Mouse (Mus musculus) T-helper 17 cell (primary cell): ENCODE measurements around the gene Smap2.

Source experiments
- in situ Hi-C, 2 experiments: fragments of 300-600 bp; cut with MboI, MseI; formaldehyde crosslinking; loops; 1 replicate in 1 of 2; 2 replicates in 1 of 2; pipeline ENCODE4 v1.15.1; 2025; ENCODE audit warnings: high pct_unique_total_duplicates in 2 of 2

The Smap2 gene

DNA sequence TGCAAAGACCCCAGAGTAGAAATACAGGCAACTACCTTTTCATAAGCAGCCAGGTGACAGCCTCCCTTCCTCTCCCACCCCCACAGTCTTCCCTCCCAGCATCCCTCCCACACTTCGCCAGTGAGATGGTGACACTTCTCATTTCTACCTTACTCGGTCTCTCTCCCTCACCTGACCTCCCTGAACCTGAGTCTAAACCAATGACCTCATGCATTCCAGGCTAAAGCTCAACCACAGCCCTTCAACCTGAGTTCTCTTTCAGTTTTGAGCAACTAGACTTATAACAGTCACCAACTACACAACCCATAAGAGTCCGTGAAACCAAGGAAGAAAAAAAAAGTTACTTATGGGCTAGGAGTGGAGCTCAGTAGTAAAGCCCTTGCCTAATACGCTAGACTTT is 29.7 kb downstream of the Smap2 start:
- in situ Hi-C loops, result loop anchor here (5.0 to 25.0 kb wide), 3 partner anchors 40 to 1025 kb away; no protein-coding TSS in a partner anchor

DNA sequence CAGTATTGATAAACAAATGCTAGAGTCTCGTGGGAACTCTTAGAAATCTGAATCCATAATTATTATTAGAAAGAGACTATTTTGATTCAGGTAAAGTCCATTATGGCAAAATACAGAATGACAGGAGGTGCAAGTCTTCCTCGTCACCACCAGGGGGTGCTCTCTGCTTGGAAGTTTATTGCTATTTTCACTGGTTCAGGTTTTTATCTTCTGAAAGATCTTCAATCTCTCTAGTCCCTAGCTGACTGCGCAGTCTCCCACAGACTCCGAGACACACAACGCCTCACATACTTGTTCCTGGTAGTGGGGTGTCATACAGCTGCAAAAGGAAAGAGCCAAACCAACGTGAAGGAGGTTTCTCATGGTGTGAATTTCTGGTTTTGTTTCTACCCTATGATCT is 30.6 kb downstream of the Smap2 start:
- in situ Hi-C loops, result loop anchor here (5.0 to 25.0 kb wide), 3 partner anchors 41 to 1024 kb away; no protein-coding TSS in a partner anchor

DNA sequence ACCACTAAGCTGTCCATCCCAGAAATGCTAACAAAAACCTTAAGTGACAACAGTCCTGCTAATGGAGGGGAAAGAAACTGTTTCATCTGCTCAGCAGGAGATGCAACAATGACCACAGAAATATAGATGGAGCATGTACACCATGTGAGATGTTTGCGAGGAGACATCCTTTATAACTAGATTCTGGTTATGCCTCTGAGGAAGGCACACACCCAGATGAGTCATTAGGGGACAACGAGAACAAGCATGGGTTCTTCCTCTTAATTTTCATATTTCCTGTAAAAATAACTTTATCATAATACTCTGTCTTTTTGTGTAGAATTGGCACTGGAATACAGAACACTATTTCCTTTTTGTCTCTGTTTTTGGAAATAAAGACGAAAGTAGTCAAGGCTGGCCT is 38.8 kb downstream of the Smap2 start:
- in situ Hi-C loops, result loop anchor here in 1 of 2 experiments (25.0 kb wide), 1 partner anchor 1016 kb away; no protein-coding TSS in a partner anchor

DNA sequence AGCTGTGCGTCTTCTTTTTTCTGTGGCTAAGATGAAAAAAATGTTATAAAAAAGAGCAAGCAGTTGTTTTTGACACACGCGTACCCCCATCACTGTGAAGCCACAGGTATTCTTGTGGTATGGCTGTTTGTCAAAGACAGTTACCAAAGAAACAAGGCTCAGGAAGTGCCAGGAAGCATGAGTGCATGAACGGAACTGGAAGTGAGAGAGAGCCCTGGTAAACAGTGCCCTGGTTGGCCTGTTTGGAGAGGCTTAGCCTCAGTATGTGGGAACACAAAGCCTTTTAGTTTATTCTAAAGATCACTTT is 41.7 kb downstream of the Smap2 start:
- in situ Hi-C loops, result loop anchor here in 1 of 2 experiments (25.0 kb wide), 1 partner anchor 1013 kb away; no protein-coding TSS in a partner anchor

GRCm38 (mm10) chr4:120974711-120975427 is 42.2 kb downstream of the Smap2 start:
- in situ Hi-C loops, result loop anchor here in 1 of 2 experiments (25.0 kb wide), 1 partner anchor 1013 kb away; no protein-coding TSS in a partner anchor

DNA sequence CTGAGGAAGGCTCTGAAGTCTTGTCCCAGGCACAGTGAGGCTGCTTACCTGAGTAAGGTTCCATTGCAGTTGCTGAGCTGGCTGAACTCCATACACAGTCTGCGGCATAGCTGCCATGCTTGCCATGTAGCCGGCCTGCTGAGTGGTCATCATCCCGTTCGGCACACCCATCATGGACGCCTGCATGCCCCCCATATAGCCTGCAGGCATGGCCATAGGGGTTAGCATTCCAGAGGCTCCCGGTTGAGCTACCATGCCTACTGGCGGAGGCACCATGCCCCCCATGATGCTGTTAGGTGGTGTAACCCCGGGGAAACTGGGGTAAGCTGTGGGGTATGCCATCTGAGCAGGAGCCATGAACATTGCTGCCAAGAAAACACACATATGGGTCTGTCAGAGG is 45.2 kb downstream of the Smap2 start:
- in situ Hi-C loops, result no loop called here

- in situ Hi-C loops, result no loop called here
Measured at GRCm38 (mm10) chr4:120969382-120970146, 47.5 kb downstream of the Smap2 start.

DNA sequence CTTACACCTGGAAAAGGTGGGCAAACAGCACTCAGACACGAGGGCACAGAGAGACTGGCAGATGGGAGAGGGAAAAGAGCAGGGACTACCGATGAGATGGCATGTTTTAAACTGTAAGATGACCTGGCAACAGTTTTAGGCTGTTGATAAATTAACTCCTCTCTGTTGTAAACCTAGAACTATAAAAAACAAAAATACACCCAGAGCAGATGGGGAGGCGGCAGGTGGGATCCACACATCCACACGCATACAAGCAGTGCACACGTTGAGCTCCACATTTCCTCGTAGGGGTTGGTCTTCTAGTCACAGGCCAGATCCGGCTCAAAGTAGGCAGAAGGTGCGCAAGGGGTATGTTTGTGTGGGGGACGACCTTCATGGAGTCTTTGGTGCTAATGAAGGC is 48.6 kb downstream of the Smap2 start:
- in situ Hi-C loops, result no loop called here

GRCm38 (mm10) chr4:120955586-120955985 is 61.5 kb downstream of the Smap2 start:
- in situ Hi-C loops, result no loop called here

DNA sequence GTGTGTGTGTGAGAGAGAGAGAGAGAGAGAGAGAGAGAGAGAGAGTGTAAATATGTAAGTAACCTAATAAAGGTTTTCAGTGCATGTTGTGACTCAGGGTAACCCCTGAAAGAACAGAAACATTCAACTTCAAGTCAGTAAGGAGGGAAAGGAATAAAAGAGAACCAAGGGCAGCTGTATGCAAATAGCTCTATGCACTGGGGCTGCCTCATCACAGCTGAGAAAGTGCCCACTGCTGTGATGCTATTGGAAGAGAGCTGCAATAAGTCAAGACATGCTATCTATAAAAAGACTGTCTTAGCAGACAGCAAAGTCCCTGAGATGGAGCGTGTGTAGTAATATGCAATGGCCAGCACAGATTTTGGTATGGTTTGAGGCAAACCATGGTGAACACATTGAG is 63.4 kb downstream of the Smap2 start:
- in situ Hi-C loops, result no loop called here

DNA sequence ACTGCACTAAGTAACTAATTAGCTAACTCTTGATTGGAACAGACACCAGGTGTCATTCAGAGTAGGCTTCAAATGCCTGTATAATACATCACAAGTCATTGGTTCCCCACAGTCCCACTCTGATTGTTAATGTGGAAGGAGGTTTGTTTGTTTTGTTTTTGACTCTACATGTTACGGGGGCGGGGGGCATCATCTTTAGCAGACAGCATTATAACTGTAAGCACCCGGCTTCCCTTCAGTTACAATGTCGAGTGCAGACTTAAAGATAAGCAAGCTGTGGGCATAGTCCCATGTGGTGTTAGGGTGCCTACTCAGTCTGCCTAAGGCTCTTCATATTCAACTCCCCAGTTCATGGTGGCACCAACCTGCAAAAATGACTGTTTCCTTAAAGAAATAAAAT is 64.0 kb downstream of the Smap2 start:
- in situ Hi-C loops, result no loop called here

GRCm38 (mm10) chr4:120952163-120952562 is 64.9 kb downstream of the Smap2 start:
- in situ Hi-C loops, result no loop called here

DNA sequence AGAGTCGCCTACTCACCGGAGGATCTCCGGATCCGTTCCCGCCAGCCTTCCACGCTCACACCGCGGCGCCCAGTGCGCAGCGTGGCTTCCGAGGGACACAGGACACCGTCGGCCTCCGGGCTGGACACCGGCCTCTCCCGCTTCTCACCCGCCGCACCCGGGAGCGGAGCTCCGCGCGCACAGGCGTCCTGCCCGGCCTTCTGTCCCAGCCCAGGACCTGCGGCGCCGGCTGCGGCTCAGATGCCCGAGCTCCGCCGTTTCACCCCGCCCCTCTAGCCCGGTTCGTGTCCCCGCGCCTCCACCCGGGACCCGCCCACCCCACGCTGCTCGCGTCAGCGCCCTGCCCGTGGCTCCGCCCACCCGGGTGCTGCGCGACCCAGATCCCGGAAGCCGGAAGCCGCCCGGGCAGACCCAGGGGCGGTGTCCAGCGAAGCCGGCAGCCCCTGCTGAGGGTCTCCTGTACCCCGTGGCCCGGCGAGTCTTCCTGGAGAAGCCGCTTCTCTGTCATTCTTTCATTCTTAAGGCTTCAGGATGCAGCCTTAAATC is 65.5 kb downstream of the Smap2 start, which contains the start of gene Zfp69:
Gene Zfp69 (minus strand): TSS at position 272 of the 546 bp plus-strand sequence.
- in situ Hi-C loops, result no loop called here

- in situ Hi-C loops, result no loop called here
Measured at GRCm38 (mm10) chr4:120950763-120951427, 66.2 kb downstream of the Smap2 start.

DNA sequence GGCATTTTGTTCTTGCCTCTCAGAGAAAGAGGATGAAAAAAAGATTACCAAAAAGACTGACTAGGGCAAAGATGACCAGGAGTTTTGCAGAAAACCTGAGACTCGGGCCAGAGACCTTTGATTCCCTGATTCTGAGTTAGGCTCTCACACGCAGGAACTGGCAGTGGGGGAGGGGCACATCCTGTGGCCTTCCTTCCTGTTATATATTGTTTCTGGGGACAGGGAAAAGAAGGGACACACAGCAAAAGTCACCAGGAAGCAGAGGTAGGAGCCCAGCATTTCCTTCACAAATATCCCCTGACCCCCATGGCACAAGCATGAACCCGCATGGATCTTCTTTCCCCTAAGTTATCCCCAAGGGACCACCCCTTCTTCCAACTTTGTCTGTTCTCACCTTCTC is 68.1 kb downstream of the Smap2 start:
- in situ Hi-C loops, result no loop called here

GRCm38 (mm10) chr4:120935006-120935405 is 82.0 kb downstream of the Smap2 start:
- in situ Hi-C loops, result no loop called here

DNA sequence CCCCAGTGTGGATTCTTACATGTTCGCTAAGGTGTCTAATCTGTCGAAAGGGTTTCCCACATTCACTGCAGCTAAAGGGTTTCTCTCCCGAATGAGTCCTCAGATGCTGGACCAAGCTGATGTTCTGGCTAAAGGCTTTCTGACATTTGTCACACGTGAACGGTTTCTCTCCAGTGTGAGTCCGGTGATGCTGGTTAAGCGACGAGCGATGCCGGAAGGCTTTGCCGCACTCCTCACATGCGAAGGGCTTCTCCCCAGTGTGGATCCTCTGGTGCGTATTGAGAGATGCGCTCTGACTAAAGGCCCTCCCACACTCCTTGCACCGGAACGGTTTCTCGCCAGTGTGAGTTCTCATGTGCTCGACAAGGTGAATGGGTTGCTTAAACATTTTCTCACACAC is 86.3 kb downstream of the Smap2 start:
- in situ Hi-C loops, result no loop called here

DNA sequence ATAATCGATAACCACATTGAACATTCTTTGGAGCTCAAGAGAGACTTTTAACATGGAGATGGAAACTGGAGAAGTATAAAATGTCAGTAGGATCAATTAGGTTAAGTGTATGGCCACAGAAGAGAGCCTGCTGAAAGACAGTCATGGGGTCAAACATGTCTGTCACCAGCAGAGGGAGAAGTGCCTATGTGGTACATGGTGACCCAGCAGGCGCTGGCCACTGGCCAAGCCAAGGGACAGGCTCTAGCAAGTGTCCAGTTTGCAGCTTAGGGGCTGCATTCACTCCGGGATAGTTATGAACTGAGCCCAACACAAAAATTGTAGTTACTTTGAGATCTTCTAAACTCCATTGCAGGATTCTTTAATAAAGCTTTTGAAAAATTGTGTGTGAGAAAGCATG is 88.4 kb downstream of the Smap2 start:
- in situ Hi-C loops, result loop anchor here (10.0 kb wide), 2 partner anchors 644 to 1154 kb away; partner anchors contain the start of gene Foxo6 (in 1 of the 2)

GRCm38 (mm10) chr4:120925386-120925785 is 91.7 kb downstream of the Smap2 start:
- in situ Hi-C loops, result loop anchor here (10.0 kb wide), 2 partner anchors 641 to 1151 kb away; partner anchors contain the start of gene Foxo6 (in 1 of the 2)

GRCm38 (mm10) chr4:120924554-120925299 is 92.3 kb downstream of the Smap2 start, which contains the start of gene Exo5:
Gene Exo5, minus strand, starts transcription at chr4:120925017.
- in situ Hi-C loops, result loop anchor here (10.0 kb wide), 2 partner anchors 640 to 1150 kb away; partner anchors contain the start of gene Foxo6 (in 1 of the 2)

DNA sequence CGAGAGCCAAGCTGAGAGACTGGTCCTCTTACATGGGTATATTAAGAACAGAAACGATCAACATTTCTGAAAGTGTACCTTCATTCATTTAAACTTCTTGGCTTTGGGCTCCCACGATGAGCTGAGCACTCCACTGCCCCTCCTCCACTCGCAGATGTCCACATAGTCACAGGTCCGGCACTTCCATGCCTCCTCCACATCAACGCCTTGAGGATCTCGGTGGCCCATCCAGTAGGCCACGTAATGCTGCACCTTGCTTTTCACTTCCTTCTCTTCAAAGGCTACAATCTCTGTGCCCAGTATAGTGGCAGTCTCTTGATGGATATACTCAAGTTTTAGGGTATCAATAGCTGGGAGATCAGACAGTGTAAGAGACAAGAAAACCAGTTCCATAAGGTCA is 95.6 kb downstream of the Smap2 start:
- in situ Hi-C loops, result loop anchor here (10.0 kb wide), 2 partner anchors 637 to 1147 kb away; partner anchors contain the start of gene Foxo6 (in 1 of the 2)
